Mouse (Mus musculus) heart, adult 2 months (tissue): Measurements from ENCODE around the gene 4930412O13Rik. TPM values are rescaled to one million over a fixed set of nuclear protein-coding genes. Genes with fewer than 3 reads are reported as not detected.

Source experiments
- DNase-seq, 2 experiments: peaks; one replicate each; pipeline ENCODE4 v3.0.0; 2021
- H3K27ac ChIP-seq: fragments of 200-600 bp; 2 replicates; pipeline ENCODE4 v1.8.1; 2022
- H3K27me3 ChIP-seq: fragments of 200-500 bp; 2 replicates; pipeline ENCODE4 v1.6.1; 2012; ENCODE audit warnings: mild to moderate bottlenecking, low read length, inconsistent platforms, mixed read lengths; ENCODE audit not compliant: control insufficient read depth, insufficient read depth
- H3K36me3 ChIP-seq: fragments of 200-500 bp; 2 replicates; pipeline ENCODE4 v1.6.1; 2012; ENCODE audit warnings: low read length, inconsistent platforms; ENCODE audit not compliant: control insufficient read depth, insufficient read depth
- H3K4me1 ChIP-seq: fragments of 200-500 bp; 2 replicates; pipeline ENCODE4 v1.6.1; 2011; ENCODE audit warnings: low read length; ENCODE audit not compliant: control insufficient read depth, insufficient read depth
- H3K4me3 ChIP-seq: fragments of 200-600 bp; 2 replicates; pipeline ENCODE4 v1.8.1; 2022
- H3K79me2 ChIP-seq: fragments of 200-500 bp; replicated peaks from 2 replicates; pipeline ENCODE4 v1.6.1; 2012; ENCODE audit warnings: mild to moderate bottlenecking, inconsistent platforms, low read length, moderate library complexity, mixed read lengths; ENCODE audit not compliant: control insufficient read depth, insufficient read depth
- H3K9ac ChIP-seq: fragments of 200-500 bp; 2 replicates; pipeline ENCODE4 v1.6.1; 2012; ENCODE audit warnings: low read depth, mild to moderate bottlenecking, control low read depth, inconsistent platforms, low read length, mixed read lengths
- CTCF ChIP-seq: fragments of 200-600 bp; IDR thresholded peaks from 2 replicates; pipeline ENCODE4 v1.8.1; 2022; ENCODE audit warnings: antibody characterized with exemption, mild to moderate bottlenecking, moderate library complexity
- EP300 ChIP-seq: fragments of 200-500 bp; IDR thresholded peaks from 2 replicates; pipeline ENCODE4 v1.6.1; 2011; ENCODE audit warnings: low read depth, low read length, control low read depth; ENCODE audit not compliant: insufficient read depth
- POLR2A ChIP-seq: fragments of 200-500 bp; IDR thresholded peaks from 2 replicates; pipeline ENCODE4 v1.6.1; 2011; ENCODE audit warnings: mild to moderate bottlenecking, low read depth, low read length, control low read depth; ENCODE audit not compliant: insufficient read depth
- WGBS: fragments of 180-500 bp; shearing (Covaris S2); methylation state at CpG from one replicate; pipeline ENCODE4 v1.1.7; 2018; 5-methylcytosine and 5-hydroxymethylcytosine counted together
- intact Hi-C: fragments of 180-260 bp; cut with DNase I; formaldehyde crosslinking; loops from one replicate; pipeline ENCODE4 v1.15.1; 2025
- polyA plus RNA-seq: library from polyadenylated mRNA; depleted of rRNA; stranded (reverse); fragments of >200 nt; gene quantifications from 2 replicates; pipeline ENCODE4 v1.2.3, GENCODE M21; 2012; rRNA removed
- total RNA-seq, 2 experiments: library from RNA; stranded (reverse); gene quantifications; 2 replicates each; pipeline ENCODE4 v1.2.3; 2021

The 4930412O13Rik gene
- total and polyA plus RNA-seq, 3 experiments = not detected

- DNase-seq = no peak
- Histone ChIP-seq H3K27me3 (no peaks in the 10 kb centered on the region; the same call in 1 of the 2 replicates), H3K9ac (no peak overlapping the region), H3K4me3 (no peak overlapping the region), H3K27ac (no peak overlapping the region), H3K79me2 (no peaks in the 10 kb centered on the region), H3K36me3 (no peaks in the 10 kb centered on the region), H3K4me1 (no peaks in the 10 kb centered on the region)
- intact Hi-C loops = no loop called here
- 51% methylated on average over 14 of the region's 14 CpGs for WGBS
- TF ChIP-seq EP300 = no peak
- no peak for TF ChIP-seq CTCF
- no peak for TF ChIP-seq POLR2A
Measured at GRCm38 (mm10) chr2:9903854-9904560, 23.0 kb downstream of the 4930412O13Rik start.

GRCm38 (mm10) chr2:9905995-9906394, 24.9 kb downstream of the 4930412O13Rik start:
- Histone ChIP-seq H3K4me1 (no peaks in the 10 kb centered on the region), H3K36me3 (no peaks in the 10 kb centered on the region), H3K27me3 (no peaks in the 10 kb centered on the region), H3K27ac (no peak overlapping the region), H3K9ac (no peak overlapping the region), H3K4me3 (no peak overlapping the region), H3K79me2 (no peaks in the 10 kb centered on the region)
- WGBS = 3% methylated on average over 11 of the region's 11 CpGs
- intact Hi-C loops = no loop called here
- DNase-seq = no peak
- TF ChIP-seq EP300 = no peak
- TF ChIP-seq POLR2A = no peak
- no peak for TF ChIP-seq CTCF

- H3K4me3 ChIP-seq = no peak overlapping the region
- TF ChIP-seq EP300 (no peak), POLR2A (no peak), CTCF (no peak)
- intact Hi-C loops = no loop called here
- H3K27me3 ChIP-seq = no peaks in the 10 kb centered on the region
- H3K79me2 ChIP-seq = no peaks in the 10 kb centered on the region
- DNase-seq = no peak
- no peak overlapping the region for H3K9ac ChIP-seq
- no peaks in the 10 kb centered on the region for H3K36me3 ChIP-seq
- H3K27ac ChIP-seq = no peak overlapping the region
- 87% methylated on average over 9 of the region's 9 CpGs for WGBS
- no peaks in the 10 kb centered on the region for H3K4me1 ChIP-seq
Measured at GRCm38 (mm10) chr2:9917602-9918001, 36.5 kb downstream of the 4930412O13Rik start.

GRCm38 (mm10) chr2:9918691-9919471, 37.8 kb downstream of the 4930412O13Rik start:
- Histone ChIP-seq H3K27me3 (no peaks in the 10 kb centered on the region), H3K4me1 (no peaks in the 10 kb centered on the region), H3K79me2 (no peaks in the 10 kb centered on the region), H3K4me3 (no peak overlapping the region), H3K36me3 (no peaks in the 10 kb centered on the region), H3K27ac (no peak overlapping the region), H3K9ac (no peak overlapping the region)
- no peak for DNase-seq
- 79% methylated on average over 17 of the region's 17 CpGs for WGBS
- intact Hi-C loops = no loop called here
- TF ChIP-seq POLR2A (no peak), CTCF (no peak), EP300 (no peak)

GRCm38 (mm10) chr2:9926194-9926904, 45.3 kb downstream of the 4930412O13Rik start:
- Histone ChIP-seq H3K27me3 (no peaks in the 10 kb centered on the region), H3K4me3 (no peak overlapping the region), H3K79me2 (no peaks in the 10 kb centered on the region), H3K36me3 (no peaks in the 10 kb centered on the region), H3K9ac (no peak overlapping the region), H3K4me1 (no peaks in the 10 kb centered on the region), H3K27ac (no peak overlapping the region)
- DNase-seq = no peak
- WGBS = 51% methylated on average over 7 of the region's 7 CpGs
- TF ChIP-seq CTCF = no peak
- no peak for TF ChIP-seq EP300
- TF ChIP-seq POLR2A = no peak
- intact Hi-C loops = no loop called here

- no peaks in the 10 kb centered on the region for H3K36me3 ChIP-seq
- WGBS = 85% methylated on average over 4 of the region's 4 CpGs
- H3K9ac ChIP-seq = no peak overlapping the region
- H3K27ac ChIP-seq = no peak overlapping the region
- no peak for DNase-seq
- H3K4me1 ChIP-seq = no peaks in the 10 kb centered on the region
- H3K27me3 ChIP-seq = no peaks in the 10 kb centered on the region
- TF ChIP-seq CTCF = no peak
- TF ChIP-seq EP300 = no peak
- no peak for TF ChIP-seq POLR2A
- H3K79me2 ChIP-seq = no peaks in the 10 kb centered on the region
- H3K4me3 ChIP-seq = no peak overlapping the region
- intact Hi-C loops = no loop called here
Measured at GRCm38 (mm10) chr2:9926905-9927283, 45.8 kb downstream of the 4930412O13Rik start.

Other genes with a start within 250 kb of the 4930412O13Rik start
- not detected for gene 9230102O04Rik, start 8.3 kb downstream of the 4930412O13Rik start, total RNA-seq
- not detected in 2 replicates for gene 9230102O04Rik, start 8.3 kb downstream of the 4930412O13Rik start, polyA plus RNA-seq
- gene Gata3, start 8.8 kb downstream of the 4930412O13Rik start, total RNA-seq = under 1 TPM; 0.59 to 0.91 TPM
- 0.32 and 0.57 TPM in 2 replicates for gene Gata3, start 8.8 kb downstream of the 4930412O13Rik start, polyA plus RNA-seq
- 1 to 10 TPM; 8.2 to 8.6 TPM for gene Taf3, start 167.3 kb downstream of the 4930412O13Rik start, total RNA-seq
- gene Taf3, start 167.3 kb downstream of the 4930412O13Rik start, polyA plus RNA-seq = 3.0 and 4.3 TPM in 2 replicates
- gene Atp5c1, start 199.3 kb downstream of the 4930412O13Rik start, total RNA-seq = 1,000 to 10,000 TPM; 1,340 to 1,622 TPM
- gene Atp5c1, start 199.3 kb downstream of the 4930412O13Rik start, polyA plus RNA-seq = 1,558 and 2,463 TPM in 2 replicates
- 1 to 10 TPM; 6.5 to 7.7 TPM for gene Kin, start 199.3 kb downstream of the 4930412O13Rik start, total RNA-seq
- 3.8 and 4.9 TPM in 2 replicates for gene Kin, start 199.3 kb downstream of the 4930412O13Rik start, polyA plus RNA-seq